Mouse (Mus musculus): ENCODE results near the gene App.

The App gene

DNA sequence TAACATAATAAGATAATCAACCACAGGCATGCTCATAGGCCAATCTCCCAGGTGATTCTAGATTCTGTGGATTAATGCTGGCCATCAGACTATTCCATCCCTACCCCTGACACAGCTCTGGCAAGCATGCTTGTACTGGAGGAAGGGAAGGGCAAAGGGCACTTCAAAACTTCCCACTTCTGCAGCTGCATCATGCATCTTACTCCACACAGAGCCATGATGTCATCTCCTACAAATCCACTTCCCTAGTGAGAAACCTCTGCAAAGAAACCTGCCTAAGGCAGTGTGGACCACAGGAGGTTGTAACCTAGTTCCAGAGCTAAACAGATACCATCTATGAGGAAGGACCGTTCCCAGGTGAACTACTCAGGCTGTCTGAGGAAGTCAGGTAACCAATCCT, 89.4 kb downstream of the App start:
- DNase-seq (ENCODE audit: low spot score in 2 of 2): no peak

- no peak for DNase-seq (ENCODE audit: low spot score in 2 of 2)
Measured at GRCm38 (mm10) chr16:85075330-85075729, 98.2 kb downstream of the App start.

DNA sequence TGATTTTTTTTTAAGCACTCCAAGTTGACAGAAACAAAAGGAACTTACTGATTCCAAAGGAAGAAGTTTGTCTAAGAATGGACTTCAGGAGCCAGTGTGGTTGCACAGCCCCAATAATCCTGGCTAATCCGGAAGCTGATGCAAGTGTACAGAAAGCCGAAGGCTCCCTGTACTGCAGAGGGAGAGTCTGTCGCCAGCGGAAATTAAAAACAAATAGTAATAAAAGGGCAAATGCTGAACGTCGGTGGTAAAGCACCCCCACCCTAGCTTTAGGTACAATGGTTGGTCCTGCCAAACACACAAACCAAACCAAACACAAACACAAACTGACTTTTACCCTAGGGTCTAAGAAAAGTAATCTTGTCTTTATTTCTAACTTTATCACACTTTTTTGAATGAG, 98.7 kb downstream of the App start:
- DNase-seq (ENCODE audit: low spot score in 2 of 2): no peak

- DNase-seq (ENCODE audit: low spot score in 2 of 2): no peak
Measured at GRCm38 (mm10) chr16:85072624-85073023, 100.9 kb downstream of the App start.

DNA sequence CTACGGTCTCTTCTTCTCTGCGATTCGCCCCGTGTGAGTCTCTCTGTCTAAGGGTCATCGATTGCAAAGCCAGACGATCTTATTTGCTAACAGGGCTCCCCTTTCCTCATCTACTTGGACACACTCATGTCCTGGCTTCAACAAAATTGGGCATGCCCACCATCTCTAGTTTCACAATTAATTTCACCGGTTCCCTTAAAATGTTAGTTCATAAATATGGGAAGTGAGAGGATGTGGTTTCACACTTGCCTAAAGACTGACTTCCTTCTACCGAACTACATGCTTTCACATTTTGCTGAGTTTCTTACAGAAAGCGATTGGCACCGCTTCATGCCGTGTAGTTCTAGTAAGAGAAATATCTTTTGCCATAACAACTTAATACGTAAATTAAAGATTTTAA, 101.8 kb downstream of the App start:
- no peak for DNase-seq (ENCODE audit: low spot score in 2 of 2)

DNA sequence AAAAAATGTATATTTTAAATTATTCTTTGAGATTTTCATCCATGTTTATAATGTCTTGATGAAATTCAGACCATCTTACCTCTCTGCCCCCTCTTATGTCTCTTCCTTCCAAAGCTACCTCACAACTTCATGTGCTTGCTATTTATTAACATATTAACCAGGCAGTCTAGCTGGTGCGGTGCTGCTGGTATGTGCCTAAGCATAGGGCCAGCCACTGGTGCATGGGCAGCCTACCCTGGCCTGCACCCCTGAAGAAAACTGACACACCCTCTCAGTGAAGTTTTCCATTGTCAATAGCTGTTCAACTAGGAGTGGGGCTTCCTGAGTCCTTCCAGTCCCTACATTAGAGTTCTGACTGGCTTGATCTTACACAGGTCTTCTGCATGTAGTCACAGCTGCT, 102.3 kb downstream of the App start:
- no peak for DNase-seq (ENCODE audit: low spot score in 2 of 2)

DNA sequence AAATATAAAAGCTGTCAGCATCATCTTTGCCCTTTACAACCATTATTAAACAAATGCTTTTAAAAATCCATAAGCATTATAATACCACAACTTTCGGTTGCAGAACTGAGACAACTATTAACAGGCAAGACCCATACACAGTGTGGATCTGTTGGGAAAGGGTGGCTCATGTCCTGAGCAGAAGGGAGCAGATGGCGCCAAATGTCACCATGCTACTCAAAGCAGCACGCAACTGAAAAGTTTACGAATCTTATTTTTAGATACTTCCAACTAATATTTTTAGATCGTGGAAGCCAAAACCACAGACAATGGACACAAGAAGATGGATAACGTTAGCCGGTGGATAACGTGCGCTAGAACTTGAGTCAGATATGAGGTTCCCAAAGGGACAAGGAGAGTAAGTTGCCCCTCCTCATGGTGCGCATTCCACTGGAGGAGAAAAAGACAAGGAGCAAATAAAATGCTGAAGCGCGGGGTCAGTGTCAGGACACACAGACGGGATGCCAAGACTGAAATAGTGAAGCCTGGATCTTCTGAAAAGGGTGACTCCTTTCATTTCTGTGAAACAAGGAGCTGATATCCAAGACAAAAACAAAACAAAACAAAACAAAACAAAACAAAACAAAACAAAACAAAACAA, 106.2 kb downstream of the App start:
- no peak for DNase-seq (ENCODE audit: low spot score in 2 of 2)

DNA sequence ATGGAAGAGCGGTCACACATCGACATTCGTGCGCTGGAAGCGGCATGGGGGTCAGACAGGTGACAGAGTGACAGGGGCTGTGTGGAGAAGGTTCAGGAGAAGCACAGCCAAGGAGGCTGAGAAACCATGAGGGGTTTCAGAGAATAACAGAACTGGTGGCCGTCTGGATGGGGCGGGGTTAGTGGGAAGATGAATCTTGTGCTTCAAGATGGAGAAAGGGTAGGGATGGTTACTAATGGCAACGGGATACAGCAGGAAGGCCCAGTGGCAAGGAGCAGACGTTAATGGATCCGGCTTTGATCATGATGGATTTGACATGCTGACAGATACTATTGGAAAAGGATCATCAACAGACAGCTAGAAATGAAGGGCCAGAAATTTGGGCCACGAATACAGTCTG, 107.3 kb downstream of the App start:
- DNase-seq (ENCODE audit: low spot score in 2 of 2): no peak

- DNase-seq (ENCODE audit: low spot score in 2 of 2): no peak
Measured at GRCm38 (mm10) chr16:85064800-85065199, 108.8 kb downstream of the App start.

- DNase-seq (ENCODE audit: low spot score in 2 of 2): no peak
Measured at GRCm38 (mm10) chr16:85062732-85063131, 110.8 kb downstream of the App start.

DNA sequence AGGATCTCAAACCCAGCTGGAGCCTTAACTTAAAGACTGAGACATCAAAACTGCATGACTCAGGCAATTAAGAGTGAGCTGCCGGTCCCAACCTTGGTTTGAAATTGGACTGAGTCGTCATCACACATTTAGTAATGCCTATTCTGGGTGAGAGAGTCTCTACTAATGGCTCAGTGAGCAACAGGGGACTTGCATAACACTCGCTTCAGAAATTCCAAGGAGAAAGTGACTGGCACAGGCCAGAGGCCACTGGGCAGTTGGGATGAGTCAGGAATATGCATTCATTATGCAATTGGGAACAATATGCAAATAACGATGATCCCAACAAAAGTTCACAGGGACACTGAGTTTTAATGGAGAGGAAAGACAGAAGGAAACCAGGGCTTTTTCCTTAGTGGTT, 111.8 kb downstream of the App start:
- no peak for DNase-seq (ENCODE audit: low spot score in 2 of 2)

- no peak for DNase-seq (ENCODE audit: low spot score in 2 of 2)
Measured at GRCm38 (mm10) chr16:85058138-85058537, 115.4 kb downstream of the App start.

- no peak for DNase-seq (ENCODE audit: low spot score in 2 of 2)
Measured at GRCm38 (mm10) chr16:85056212-85056611, 117.4 kb downstream of the App start.

DNA sequence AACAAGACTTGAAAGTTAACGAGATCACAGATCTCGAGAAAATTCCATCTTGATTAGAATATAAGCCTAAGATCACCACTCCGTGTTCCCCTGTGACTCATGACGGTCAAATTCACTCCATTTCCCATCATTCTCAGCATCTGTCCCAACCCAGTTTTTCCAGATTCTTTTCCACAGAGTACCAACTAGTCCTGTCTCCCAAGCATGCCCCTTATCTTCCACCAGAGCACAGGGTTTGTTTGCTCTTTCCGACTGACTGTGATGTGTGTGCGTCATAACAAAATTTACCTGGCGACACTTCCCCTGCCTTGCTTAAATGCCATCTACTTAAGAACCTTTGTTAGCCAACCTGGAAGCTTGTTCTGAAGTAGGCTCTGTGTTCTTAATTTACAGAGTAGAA, 119.6 kb downstream of the App start:
- no peak for DNase-seq (ENCODE audit: low spot score in 2 of 2)

- no peak for DNase-seq (ENCODE audit: low spot score in 2 of 2)
Measured at GRCm38 (mm10) chr16:85047310-85047709, 126.3 kb downstream of the App start.

GRCm38 (mm10) chr16:85041153-85041959, 132.2 kb downstream of the App start:
- no peak for DNase-seq (ENCODE audit: low spot score in 2 of 2)

- DNase-seq (ENCODE audit: low spot score in 2 of 2): no peak
Measured at GRCm38 (mm10) chr16:85038731-85039130, 134.8 kb downstream of the App start.

DNA sequence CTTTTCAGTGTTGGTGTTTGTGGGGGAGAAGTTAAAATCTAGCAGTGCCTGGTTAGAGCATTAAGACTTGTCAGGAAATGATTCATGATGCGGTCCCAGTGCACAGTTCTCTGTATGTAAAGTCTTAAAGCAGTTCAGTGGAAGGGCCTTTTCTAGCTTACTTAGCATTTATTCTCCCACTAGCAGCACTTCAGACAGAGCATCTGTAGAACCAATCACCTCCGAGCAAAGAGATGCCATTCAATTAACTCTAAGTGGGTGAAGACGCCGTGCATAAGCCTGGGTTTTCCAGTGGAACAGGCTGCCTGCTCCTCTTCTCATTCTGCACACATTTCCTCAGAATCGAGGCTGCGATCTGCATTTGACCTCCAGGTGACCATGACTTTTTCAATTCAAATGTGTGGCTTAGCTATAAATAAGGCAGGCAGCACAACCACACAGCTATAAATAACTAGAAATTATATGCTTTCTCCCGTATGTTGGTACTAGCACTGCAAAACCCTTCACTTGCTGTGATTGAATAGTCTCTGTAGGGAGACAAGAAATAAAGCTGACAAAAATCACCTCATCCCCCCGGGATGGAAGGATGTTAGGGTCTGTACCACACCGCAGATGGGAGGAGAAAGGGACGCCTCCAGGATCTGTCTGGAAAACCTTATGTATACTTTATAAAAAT, 135.5 kb downstream of the App start:
- no peak for DNase-seq (ENCODE audit: low spot score in 2 of 2)

DNA sequence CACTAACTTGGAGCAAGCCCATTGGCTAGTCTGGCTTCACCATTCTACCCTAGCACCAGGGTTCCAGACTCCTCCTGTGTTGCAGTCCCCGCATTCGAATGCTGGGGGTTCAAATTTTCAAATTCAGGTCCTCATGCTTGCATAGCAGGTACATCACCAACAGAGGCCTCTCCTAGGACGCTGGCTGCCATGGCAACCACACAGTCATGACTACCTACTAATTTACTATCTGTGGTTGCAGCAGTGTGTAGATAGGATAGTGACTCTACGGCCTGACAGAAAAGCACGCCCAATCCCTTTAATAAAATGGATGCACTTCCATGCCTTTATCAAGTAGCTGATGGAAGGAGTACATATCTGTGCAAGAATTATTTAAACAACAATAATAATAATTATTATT, 137.8 kb downstream of the App start:
- no peak for DNase-seq (ENCODE audit: low spot score in 2 of 2)

GRCm38 (mm10) chr16:85033747-85034146, 139.8 kb downstream of the App start:
- no peak for DNase-seq (ENCODE audit: low spot score in 2 of 2)

DNA sequence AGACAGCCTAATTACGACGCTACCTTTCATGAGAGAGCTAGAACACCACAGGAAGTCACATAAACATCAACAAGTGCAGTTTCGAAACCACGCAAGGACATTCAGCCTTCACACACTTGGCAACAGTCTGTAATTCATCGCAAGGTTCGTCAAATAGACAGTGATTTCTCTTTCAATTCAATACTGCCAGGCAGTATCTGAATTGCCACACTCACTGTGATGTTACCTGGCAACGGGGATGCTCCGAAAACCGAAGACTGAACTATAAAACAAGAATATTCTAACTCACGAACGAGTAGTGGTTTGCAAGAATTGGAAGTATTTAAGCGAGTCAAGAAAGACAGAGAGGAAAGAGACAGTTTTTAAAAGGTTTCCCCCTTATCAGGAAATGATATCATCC, 142.8 kb downstream of the App start:
- DNase-seq (ENCODE audit: low spot score in 2 of 2): no peak

DNA sequence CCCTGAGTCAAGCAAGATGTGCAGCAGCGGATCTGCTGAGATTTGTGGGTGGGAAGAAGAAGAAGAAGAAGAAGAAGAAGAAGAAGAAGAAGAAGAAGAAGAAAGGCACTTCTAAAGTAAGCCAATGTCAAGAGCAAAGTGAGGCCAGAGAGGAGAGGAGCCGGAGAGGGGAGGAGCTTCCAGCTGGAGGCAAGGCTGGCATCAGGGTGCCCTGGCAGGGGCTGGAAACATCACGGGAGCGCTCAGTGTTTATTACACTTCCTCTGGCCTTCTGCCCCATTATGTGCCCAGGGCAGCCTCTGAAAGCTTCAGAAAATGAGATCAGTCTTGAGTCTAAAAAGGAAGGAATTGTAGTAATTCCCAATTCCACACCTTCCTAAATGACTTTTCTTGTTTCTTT, 145.2 kb downstream of the App start:
- DNase-seq (ENCODE audit: low spot score in 2 of 2): no peak

DNA sequence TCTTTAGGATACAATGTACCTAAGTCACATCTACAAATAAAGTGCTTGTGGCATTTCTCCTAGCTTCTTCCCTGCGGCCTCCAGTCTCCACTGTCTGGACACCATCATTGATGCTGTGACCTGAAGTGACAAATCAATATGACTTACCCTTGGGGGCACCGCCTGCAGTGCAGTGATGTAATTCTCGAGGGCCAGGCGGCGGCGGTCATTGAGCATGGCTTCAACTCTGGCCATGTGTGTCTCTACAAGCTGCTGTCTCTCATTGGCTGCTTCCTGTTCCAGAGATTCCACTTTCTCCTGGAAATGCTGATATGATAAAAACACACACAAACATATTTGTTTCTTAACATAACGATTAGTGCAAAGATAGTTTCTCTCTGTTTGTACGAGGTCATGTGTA, 148.9 kb downstream of the App start:
- DNase-seq (ENCODE audit: low spot score in 2 of 2): no peak
